In the genomic region with DNA sequence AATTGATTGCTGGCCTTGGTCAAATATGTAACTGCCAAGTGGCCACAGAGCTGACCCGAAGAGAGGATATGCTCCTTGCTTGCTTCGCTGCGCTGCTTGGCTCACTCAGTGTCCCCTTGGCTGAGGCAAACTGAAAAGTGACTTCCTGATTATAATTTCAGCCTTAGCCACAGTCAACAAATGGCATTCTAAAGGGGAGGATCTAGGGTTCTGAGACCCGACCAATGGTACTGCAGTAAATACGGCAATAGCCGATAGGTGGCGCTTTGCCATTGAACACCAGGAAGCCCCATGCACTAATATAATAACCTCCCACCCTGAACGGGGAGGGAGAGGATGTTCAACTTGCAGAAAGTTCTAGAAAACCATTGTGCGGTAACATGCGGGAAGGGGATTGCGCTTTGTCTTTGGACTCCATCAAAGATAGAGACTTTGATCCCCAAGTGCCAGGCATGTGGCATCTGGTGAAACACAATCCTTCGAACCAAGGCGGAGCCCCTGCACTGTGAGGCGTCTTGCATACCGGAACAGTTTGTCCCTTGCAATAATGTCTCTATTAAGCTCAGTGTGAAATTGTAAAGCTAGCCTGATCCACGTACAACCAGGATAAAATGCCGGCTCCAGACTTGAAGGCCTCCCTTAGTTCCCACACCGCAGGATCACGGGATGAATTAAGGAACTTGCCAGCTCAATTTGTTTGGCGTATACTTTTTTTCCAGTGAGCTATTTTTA, we compare ENCODE assay signal across 7 mouse cellular contexts.
DNase-seq lines count a peak whose midpoint lies in the region; ATAC-seq and TF ChIP-seq lines count a peak whose summit lies in the region.

No protein-coding gene starts in this region.

- no peak for TF ChIP-seq EP300 in liver, embryonic 14.5 days (IDR thresholded peaks at IDR 0.05; ENCODE audit: low read depth)

- H3K27ac ChIP-seq in cerebellum, adult 2 months (ENCODE audit: insufficient read depth, low read length) = no peak overlapping the region
- H3K27ac ChIP-seq in gastrocnemius, adult 2 months = peak overlapping the region; percentile 74
- H3K27ac ChIP-seq in liver, embryonic 14.5 days = no peak overlapping the region

- H3K4me1 ChIP-seq in cerebellum, adult 2 months (ENCODE audit: control insufficient read depth, insufficient read depth, low read length) = no peaks in the 10 kb centered on the region
- H3K4me1 ChIP-seq in liver, embryonic 14.5 days (replicated peaks; ENCODE audit: control insufficient read depth in 2 of 2, insufficient read depth in 2 of 2, low read length in 1 of 2) = no peaks in the 10 kb centered on the region

- H3K36me3 ChIP-seq in liver, embryonic 14.5 days (replicated peaks; ENCODE audit: control insufficient read depth, insufficient read depth, low read depth) = no peaks in the 10 kb centered on the region

- intact Hi-C loops in left cerebral cortex, postnatal 4 days (cut with DNase I) = no loop called here
- intact Hi-C loops in gastrocnemius, adult 2 months (cut with DNase I) = loop anchor here (10.0 kb wide), 2 partner anchors 80 to 200 kb away; no protein-coding TSS in a partner anchor

- no peak overlapping the region for H3K4me2 ChIP-seq in liver, embryonic 14.5 days (ENCODE audit: low read depth)

- 25% methylated on average over 20 of the region's 20 CpGs for WGBS in cerebellum, adult 2 months
- WGBS in liver, embryonic 14.5 days (ENCODE audit: insufficient replicate concordance) = 66% methylated on average over 20 of the region's 20 CpGs

- no peak for ATAC-seq in liver, embryonic 14.5 days (ENCODE audit: insufficient read depth)

- peak; percentile 71 for DNase-seq in left cerebral cortex, postnatal 4 days
- DNase-seq in left cerebral cortex, adult 11 months (ENCODE audit: low spot score) = no peak
- peak; percentile 12 to 17 for DNase-seq in cerebellum, adult 2 months
- peak; percentile 64 for DNase-seq in gastrocnemius, adult 2 months
- DNase-seq in liver, embryonic 14.5 days (ENCODE audit: low read depth in 3 of 3, low spot score in 3 of 3) = no peak
- DNase-seq in skeletal muscle tissue, adult 2 months (ENCODE audit: low read depth, low spot score) = peak; percentile 40
- no peak for DNase-seq in adipocyte (ENCODE audit: low spot score)

- TF ChIP-seq CTCF in cerebellum, adult 2 months (IDR thresholded peaks at IDR 0.05; ENCODE audit: borderline replicate concordance, insufficient read depth, low read depth, low read length) = no peak
- TF ChIP-seq CTCF in gastrocnemius, adult 2 months (IDR thresholded peaks at IDR 0.05) = peak; percentile 65
- TF ChIP-seq CTCF in liver, embryonic 14.5 days (IDR thresholded peaks at IDR 0.05; ENCODE audit: low read depth) = peak; percentile 23; the same call in 1 of the 2 replicates

- no peak overlapping the region for H3K9ac ChIP-seq in liver, embryonic 14.5 days (replicated peaks)

- TF ChIP-seq POLR2A in cerebellum, adult 2 months (IDR thresholded peaks at IDR 0.05; ENCODE audit: borderline replicate concordance, insufficient read depth, low read length) = no peak

- no peak overlapping the region for H3K4me3 ChIP-seq in cerebellum, adult 2 months (replicated peaks; ENCODE audit: insufficient read depth, low read depth, low read length)
- H3K4me3 ChIP-seq in gastrocnemius, adult 2 months = peak overlapping the region; percentile 61
- H3K4me3 ChIP-seq in liver, embryonic 14.5 days (ENCODE audit: insufficient read depth in 1 of 2, low read depth in 2 of 2, low read length in 2 of 2) = no peak overlapping the region

- H3K9me3 ChIP-seq in liver, embryonic 14.5 days (ENCODE audit: control insufficient read depth, low read length) = no peaks in the 10 kb centered on the region

- H3K27me3 ChIP-seq in cerebellum, adult 2 months (ENCODE audit: control insufficient read depth, insufficient read depth, low read length) = no peaks in the 10 kb centered on the region; the same call in 1 of the 2 replicates
- no peaks in the 10 kb centered on the region for H3K27me3 ChIP-seq in liver, embryonic 14.5 days (ENCODE audit: control insufficient read depth, insufficient read depth, low read length)

Comparison
In these comparisons a context has a peak if more than half of its experiments do, and no peak if none do; other contexts are left out.
1. DNase-seq: peak in left cerebral cortex, postnatal 4 days (single experiment), cerebellum, adult 2 months (2 of 2), gastrocnemius, adult 2 months (single experiment) and skeletal muscle tissue, adult 2 months (single experiment); none in left cerebral cortex, adult 11 months (single experiment), liver, embryonic 14.5 days (0 of 3) and adipocyte (single experiment).